Mouse (Mus musculus) granulocyte monocyte progenitor cell, adult 5-6 weeks (primary cell): ENCODE results near the gene Phf3. TPM values are rescaled to one million over a fixed set of nuclear protein-coding genes. Genes with fewer than 3 reads are reported as not detected.
"Not testable (repeated sequence)": the region's sequence is repeated elsewhere in the genome, so short reads cannot be mapped to it uniquely, and the experiment has no call there.

Experiments
- ATAC-seq: replicated peaks from 2 replicates; pipeline ENCODE4 v1.8.0; 2016; ENCODE audit warnings: mild to moderate bottlenecking, moderate TSS enrichment, inconsistent platforms; ENCODE audit not compliant: poor library complexity, severe bottlenecking
- total RNA-seq, 2 experiments: library from RNA; stranded (forward) in 1 of 2; stranded (reverse) in 1 of 2; fragments of 200-712, 200-1000 nt in 1 of 2; fragments of >200 nt in 1 of 2; fragmentation: Nextera tagmentation in 1 of 2; gene quantifications; 2 replicates each; pipeline ENCODE4 v1.2.3; 2014 to 2017

The Phf3 gene
- total RNA-seq (2014; fragmentation: Nextera tagmentation) (59.3 and 66.5 TPM in 2 replicates), total RNA-seq (2017) (90.2 and 138 TPM in 2 replicates)

GRCm38 (mm10) chr1:30873541-30874260 lies at the start of gene Phf3:
TSS of gene Phf3 (minus strand) at chr1:30873921.
- peak; percentile 69 for ATAC-seq

GRCm38 (mm10) chr1:30922237-30922636 lies 48.5 kb upstream of the Phf3 start:
- ATAC-seq = no peak

- ATAC-seq = peak; percentile 87
Measured at GRCm38 (mm10) chr1:30921252-30921651, 47.5 kb upstream of the Phf3 start.

GRCm38 (mm10) chr1:30920620-30921177 lies 47.0 kb upstream of the Phf3 start:
- ATAC-seq = peak; percentile 94

- peak; percentile 58 for ATAC-seq
Measured at GRCm38 (mm10) chr1:30910172-30910571, 36.5 kb upstream of the Phf3 start.

GRCm38 (mm10) chr1:30908797-30909196 lies 35.1 kb upstream of the Phf3 start:
- ATAC-seq = no peak

- no peak for ATAC-seq
Measured at GRCm38 (mm10) chr1:30903480-30904218, 29.9 kb upstream of the Phf3 start.

GRCm38 (mm10) chr1:30898691-30899090 lies 25.0 kb upstream of the Phf3 start:
- ATAC-seq = no peak

GRCm38 (mm10) chr1:30895366-30895765 lies 21.6 kb upstream of the Phf3 start:
- not testable (repeated sequence) for ATAC-seq

- not testable (repeated sequence) for ATAC-seq
Measured at GRCm38 (mm10) chr1:30883806-30884205, 10.1 kb upstream of the Phf3 start.

- no peak for ATAC-seq
Measured at GRCm38 (mm10) chr1:30875746-30876145, 2.0 kb upstream of the Phf3 start.

GRCm38 (mm10) chr1:30874261-30875131 lies 775 bp upstream of the Phf3 start:
- no peak for ATAC-seq

GRCm38 (mm10) chr1:30872836-30873540 lies 733 bp downstream of the Phf3 start:
- ATAC-seq = peak; percentile 54

GRCm38 (mm10) chr1:30867786-30868185 lies 5.9 kb downstream of the Phf3 start:
- ATAC-seq = no peak

- ATAC-seq = no peak
Measured at GRCm38 (mm10) chr1:30852518-30852917, 21.2 kb downstream of the Phf3 start.

GRCm38 (mm10) chr1:30851920-30852319 lies 21.8 kb downstream of the Phf3 start:
- ATAC-seq = no peak; the same call in 1 of the 2 replicates

- no peak for ATAC-seq
Measured at GRCm38 (mm10) chr1:30850906-30851305, 22.8 kb downstream of the Phf3 start.

- no peak for ATAC-seq
Measured at GRCm38 (mm10) chr1:30849955-30850354, 23.8 kb downstream of the Phf3 start.

GRCm38 (mm10) chr1:30847706-30848105 lies 26.0 kb downstream of the Phf3 start:
- ATAC-seq = no peak

GRCm38 (mm10) chr1:30839662-30840061 lies 34.1 kb downstream of the Phf3 start:
- ATAC-seq = no peak
